Mouse (Mus musculus) left cerebral cortex, adult 2 months (tissue): ENCODE results near the gene Gm6401. TPM values are rescaled to one million over a fixed set of nuclear protein-coding genes. Genes with fewer than 3 reads are reported as not detected.
"Not testable (repeated sequence)": the region's sequence is repeated elsewhere in the genome, so short reads cannot be mapped to it uniquely, and the experiment has no call there.

ENCODE experiments used
- DNase-seq, 2 experiments: peaks; one replicate each; pipeline ENCODE4 v3.0.0; 2021 to 2022; ENCODE audit warnings: low spot score in 2 of 2, mixed read lengths in 1 of 2; ENCODE audit errors: extremely low spot score in 1 of 2
- H3K27ac ChIP-seq: fragments of 200-600 bp; 2 replicates; pipeline ENCODE4 v1.8.1; 2022
- H3K4me3 ChIP-seq: fragments of 200-600 bp; 2 replicates; pipeline ENCODE4 v1.8.1; 2022
- intact Hi-C: fragments of 180-260 bp; cut with DNase I; formaldehyde crosslinking; loops from one replicate; pipeline ENCODE4 v1.15.1; 2025
- long read RNA-seq, 2 experiments: library from polyadenylated mRNA; stranded (forward); transcript quantifications; one replicate each; pipeline ENCODE4 v2.0.0; 2021; ENCODE audit warnings: borderline mapping rate in 2 of 2
- total RNA-seq, 2 experiments: library from RNA; stranded (reverse); gene quantifications; 2 replicates each; pipeline ENCODE4 v1.2.3; 2021

Gene Gm6401
- total RNA-seq, result not detected
- long read RNA-seq, experiment 1, result 0 reads
- long read RNA-seq, experiment 2, result 0 reads

DNA sequence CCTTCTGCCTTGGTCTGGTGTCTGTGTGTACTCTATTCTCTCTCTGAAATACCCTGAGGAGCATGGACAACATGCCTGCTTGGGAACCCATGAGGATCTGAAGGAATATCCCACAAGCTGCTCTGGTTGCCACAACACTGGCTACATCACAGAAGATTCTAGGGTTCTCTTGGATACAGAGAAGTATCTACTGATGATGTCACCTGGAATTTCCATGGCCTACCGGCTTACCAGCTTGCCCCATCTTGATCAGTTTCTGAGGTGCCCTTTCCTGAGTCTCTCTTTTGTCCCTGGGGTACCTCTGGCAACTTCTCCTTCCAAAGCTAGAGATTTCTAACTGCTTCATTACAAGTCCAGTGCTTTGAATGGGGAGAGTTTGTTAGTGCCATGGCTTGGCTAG is at the start of gene Gm6401:
TSS of gene Gm6401 (minus strand) at position 101 of the 400 bp plus-strand sequence.
- DNase-seq, intact Hi-C loops, H3K27ac ChIP-seq, H3K4me3 ChIP-seq: not testable (repeated sequence)

DNA sequence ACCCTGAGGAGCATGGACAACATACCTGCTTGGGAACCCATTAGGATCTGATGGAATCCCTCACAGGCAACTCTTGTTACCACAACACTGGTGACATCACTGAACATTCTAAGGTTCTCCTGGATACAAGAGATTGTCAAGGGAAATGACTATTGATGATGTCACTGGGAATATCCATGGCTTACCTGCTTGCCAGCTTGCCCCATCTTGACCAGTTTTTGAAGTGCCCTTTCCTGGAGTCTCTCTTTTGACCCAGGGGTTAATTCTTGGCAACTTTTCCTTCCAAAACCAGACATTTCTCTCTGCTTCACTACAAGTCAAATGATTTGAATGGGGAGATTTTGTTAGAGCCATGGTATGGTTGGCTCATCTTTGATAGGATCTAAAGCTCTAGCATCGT is 15.5 kb upstream of the Gm6401 start, which contains the start of gene Gm3543:
TSS of gene Gm3543 (minus strand) at position 101 of the 400 bp plus-strand sequence.
- H3K4me3 ChIP-seq, intact Hi-C loops, DNase-seq, H3K27ac ChIP-seq: not testable (repeated sequence)

DNA sequence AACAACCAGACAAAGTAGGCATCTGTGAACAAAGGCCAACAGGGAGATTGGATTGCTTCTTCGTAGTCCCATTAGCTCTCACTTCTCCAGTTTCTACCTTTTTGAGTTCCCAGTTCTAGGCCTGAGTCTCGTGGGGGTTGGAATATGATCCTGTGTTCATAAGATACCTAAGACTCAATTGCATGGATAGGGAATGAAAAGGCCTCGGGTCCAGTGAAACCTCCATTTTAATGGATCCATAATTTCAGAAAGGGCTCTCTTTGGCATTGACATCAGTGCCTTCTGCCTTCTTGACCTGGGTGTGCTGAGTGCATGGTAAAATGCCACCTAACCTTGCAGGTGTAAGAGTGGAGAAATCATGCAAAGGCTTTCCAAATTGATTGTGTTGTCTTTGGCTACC is 869 bp upstream of the Gm6401 start:
- H3K4me3 ChIP-seq, H3K27ac ChIP-seq, intact Hi-C loops, DNase-seq: not testable (repeated sequence)

DNA sequence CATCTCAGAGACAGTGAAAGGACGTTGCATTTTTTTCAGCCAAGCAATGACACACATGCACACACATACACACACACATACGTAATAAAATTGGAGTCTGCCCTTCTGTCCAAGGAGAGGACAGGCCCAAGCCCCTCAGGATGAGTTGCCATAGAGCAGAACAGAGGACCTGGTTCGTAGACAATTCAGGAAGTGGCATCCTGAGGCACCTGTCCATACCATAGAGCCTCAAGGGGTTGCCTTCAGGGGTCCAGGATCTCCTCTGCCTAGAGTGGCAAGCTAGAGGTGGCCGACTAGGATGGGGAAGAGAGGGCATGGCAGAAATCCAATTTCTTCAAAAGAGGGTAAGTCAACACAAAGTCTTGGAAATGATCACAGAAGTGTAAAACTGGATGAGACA is 3.6 kb downstream of the Gm6401 start:
- intact Hi-C loops, H3K4me3 ChIP-seq: not testable (repeated sequence)

DNA sequence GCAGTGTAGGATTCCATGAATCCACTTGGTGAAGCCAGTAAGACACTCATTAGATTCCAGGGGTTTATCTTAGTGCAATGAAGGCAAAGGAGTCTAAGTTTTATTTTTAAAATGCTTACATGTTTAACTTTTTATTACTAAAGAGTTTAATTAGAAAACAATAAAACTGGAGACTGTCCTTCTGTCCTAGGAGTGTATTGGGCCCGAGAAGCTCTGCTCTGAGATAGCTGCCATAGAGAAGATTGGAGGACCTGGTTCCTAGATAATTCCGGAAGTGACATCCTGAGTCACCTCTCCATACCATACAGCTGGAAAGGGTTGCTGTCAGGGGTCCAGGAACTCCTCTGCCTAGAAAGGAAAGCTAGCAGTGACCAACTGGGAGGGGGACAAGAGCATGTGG is 24.0 kb downstream of the Gm6401 start, which contains the start of gene 1700024B05Rik:
TSS of gene 1700024B05Rik (plus strand) at position 301 of the 400 bp plus-strand sequence.
- H3K4me3 ChIP-seq, H3K27ac ChIP-seq, DNase-seq, intact Hi-C loops: not testable (repeated sequence)

More for the DNA sequence above, 3.6 kb downstream of the Gm6401 start:
- not testable (repeated sequence) for DNase-seq, H3K27ac ChIP-seq

DNA sequence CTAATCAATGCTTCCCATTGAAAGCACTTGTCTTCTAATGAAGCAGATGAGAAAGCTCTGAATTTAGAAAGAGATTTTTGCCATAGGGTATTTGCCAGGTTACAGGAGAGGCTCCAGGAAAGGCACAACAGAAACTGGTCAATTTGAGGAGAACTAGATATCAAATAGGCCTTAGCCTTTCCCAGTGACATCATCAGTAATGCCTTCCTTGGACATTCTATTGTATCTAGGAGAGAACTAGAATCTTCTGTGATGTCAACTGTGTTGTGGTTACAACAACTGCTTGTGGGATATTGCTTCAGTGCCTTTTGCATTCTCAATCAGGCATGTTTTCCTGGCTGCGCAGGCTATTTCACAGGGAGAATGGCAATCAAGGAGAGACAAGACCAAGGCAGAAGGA is 43.1 kb downstream of the Gm6401 start, which contains the start of gene 1700049E17Rik1:
TSS of gene 1700049E17Rik1 (plus strand) at position 301 of the 400 bp plus-strand sequence.
- H3K4me3 ChIP-seq, DNase-seq, H3K27ac ChIP-seq, intact Hi-C loops: not testable (repeated sequence)

Other genes starting within 250 kb of the Gm6401 start
- not detected for gene Gm7929, start 217.3 kb downstream of the Gm6401 start, total RNA-seq
- not detected for gene Gm47189, start 195.5 kb downstream of the Gm6401 start, total RNA-seq
- gene Gm7980, start 60.6 kb downstream of the Gm6401 start, total RNA-seq, result not detected
- gene 1700049E17Rik1, start 43.0 kb downstream of the Gm6401 start, total RNA-seq, result not detected
- gene 1700024B05Rik, start 23.9 kb downstream of the Gm6401 start, total RNA-seq, result not detected
- gene Gm3543, start 15.4 kb upstream of the Gm6401 start, total RNA-seq, result 1 to 10 TPM; 1.8 to 1.9 TPM
- not detected for gene Gm7951, start 149.4 kb upstream of the Gm6401 start, total RNA-seq
- gene Gm17027, start 194.7 kb upstream of the Gm6401 start, total RNA-seq, result not detected
- 1 to 10 TPM; 2.0 to 3.1 TPM for gene Gm3573, start 222.9 kb upstream of the Gm6401 start, total RNA-seq